Mouse (Mus musculus) hindlimb bud, embryonic 11.5 days (tissue): Measurements from ENCODE around the gene 2900026A02Rik.
A peak's percentile ranks its signal among the peaks of the same experiment; 100 is the strongest.

ENCODE experiments used
- DNase-seq: peaks from one replicate; pipeline ENCODE4 v3.0.0-alpha.2; 2012; ENCODE audit warnings: low read depth, low spot score; ENCODE audit errors: extremely low spot score

2900026A02Rik gene

GRCm38 (mm10) chr5:113101457-113101856 is 119.6 kb downstream of the 2900026A02Rik start:
- no peak for DNase-seq

DNA sequence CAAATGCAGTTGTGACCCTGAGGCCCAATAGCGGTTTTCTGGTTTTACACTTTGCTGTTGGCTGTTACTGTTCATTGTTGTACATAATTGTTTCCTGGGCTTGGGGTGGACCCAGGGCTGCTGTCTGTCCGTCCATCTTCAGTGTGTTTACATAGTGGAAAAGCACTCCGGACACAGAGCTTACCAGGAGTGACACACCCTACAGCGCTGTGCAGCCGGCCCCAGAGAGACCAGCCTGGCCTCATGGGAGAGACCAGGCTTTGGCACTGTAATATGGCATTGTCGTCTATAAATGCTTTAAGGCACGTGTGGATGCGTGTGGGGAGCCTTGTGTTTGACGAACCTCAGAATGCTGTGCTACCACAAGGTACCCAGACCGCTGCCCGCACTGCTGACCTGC is 120.6 kb downstream of the 2900026A02Rik start:
- no peak for DNase-seq

DNA sequence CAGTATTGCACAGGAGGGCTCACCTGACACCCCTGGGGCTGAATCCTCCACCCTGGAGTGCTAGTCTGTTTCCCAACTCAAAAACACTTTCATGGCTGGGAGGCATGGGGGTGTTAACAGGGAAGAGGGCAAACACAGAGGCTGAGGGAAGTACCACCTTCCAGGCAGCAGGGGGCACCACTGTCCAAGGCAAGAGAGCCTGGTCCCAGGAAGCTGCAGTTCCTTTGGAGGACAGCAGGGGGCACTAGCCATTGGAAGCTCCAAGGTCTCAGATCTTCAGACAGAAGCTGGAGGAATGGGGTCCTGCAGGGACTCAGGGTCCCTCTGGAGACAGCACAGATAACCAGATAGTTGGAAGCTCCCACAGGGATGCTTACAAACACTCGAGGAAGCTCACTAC is 121.5 kb downstream of the 2900026A02Rik start:
- DNase-seq: no peak

GRCm38 (mm10) chr5:113097551-113097950 is 123.5 kb downstream of the 2900026A02Rik start:
- no peak for DNase-seq

- DNase-seq: no peak
These were observed 125.6 kb downstream of the 2900026A02Rik start for GRCm38 (mm10) chr5:113095456-113095855.

DNA sequence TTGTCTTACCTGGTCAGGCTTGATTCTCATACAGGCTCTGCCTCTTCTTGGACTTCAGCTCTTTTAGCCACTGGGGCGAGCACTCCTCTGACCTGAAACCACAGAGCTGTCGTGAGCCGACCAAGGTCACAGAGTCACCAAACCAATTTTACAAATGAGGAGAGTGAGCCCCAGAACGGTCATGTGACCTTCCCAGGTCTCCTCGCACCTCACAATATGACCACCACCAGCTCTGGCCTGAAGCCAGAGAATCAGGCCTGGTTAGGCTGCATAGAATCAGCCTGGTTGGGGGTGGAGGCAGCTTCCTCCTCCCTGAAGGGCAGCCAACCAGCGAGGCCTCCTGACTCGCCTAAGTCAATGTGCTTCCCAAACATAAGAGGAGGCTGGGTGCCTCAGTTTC is 128.6 kb downstream of the 2900026A02Rik start:
- no peak for DNase-seq

DNA sequence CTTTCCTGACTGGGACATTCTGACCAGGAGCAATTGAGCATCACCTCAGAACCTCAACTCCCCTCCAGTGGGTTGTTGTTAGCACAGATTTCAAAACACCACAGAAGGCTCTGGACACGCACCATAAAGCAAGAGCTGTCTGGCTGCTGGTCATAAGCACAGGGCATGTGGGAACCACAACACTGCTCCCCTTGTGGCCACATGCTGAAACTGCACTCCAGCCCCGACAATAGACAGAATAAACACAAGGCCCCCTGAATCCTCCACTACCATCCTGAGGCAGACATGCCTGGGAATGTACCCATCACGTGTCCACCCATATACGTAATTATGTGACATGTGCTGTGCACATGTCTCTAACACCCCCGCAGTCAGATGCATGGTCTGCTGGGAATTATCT is 129.9 kb downstream of the 2900026A02Rik start:
- DNase-seq: no peak

DNA sequence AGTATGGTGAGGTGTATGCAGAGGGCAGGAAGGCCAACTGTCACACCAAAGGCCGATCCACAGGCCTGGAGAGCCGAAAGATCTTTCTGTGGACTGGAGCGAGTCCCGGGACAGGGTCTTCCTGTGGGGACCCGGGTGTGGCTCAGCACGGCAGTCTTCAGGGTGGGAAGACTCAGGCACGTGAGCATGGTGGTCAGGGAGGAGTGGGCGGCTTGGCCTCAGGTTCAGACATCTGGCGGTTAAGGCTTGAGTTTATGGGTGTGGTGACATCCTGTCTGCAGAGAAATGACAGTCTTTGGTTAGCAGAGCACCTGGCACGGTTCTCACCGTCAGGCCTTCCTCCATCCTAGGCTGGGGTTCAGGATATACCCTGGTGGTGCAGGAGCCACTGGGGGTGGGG is 130.3 kb downstream of the 2900026A02Rik start:
- no peak for DNase-seq

- DNase-seq: no peak
These were observed 130.9 kb downstream of the 2900026A02Rik start for GRCm38 (mm10) chr5:113090077-113090690.

- no peak for DNase-seq
These were observed 133.6 kb downstream of the 2900026A02Rik start for GRCm38 (mm10) chr5:113087465-113087864.

- no peak for DNase-seq
These were observed 134.0 kb downstream of the 2900026A02Rik start for GRCm38 (mm10) chr5:113086990-113087389.

DNA sequence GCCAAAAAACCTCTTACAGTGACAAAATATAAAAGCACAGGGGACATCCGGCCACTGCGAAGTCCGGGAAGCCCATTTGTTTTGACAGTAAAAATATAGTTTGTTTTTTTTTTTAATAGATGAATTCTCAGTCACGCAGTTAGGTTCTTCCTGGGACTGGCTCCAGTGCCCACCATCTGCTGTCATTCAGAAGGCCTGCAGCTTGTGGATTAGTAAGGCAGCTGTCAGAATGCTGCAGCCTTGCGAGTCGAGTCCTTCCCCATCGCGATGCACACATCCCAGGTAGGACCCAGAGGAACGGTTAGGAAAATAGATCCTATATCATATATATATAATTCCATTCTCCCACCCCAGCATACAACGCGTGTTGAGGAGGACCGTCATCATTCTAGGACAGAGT is 134.6 kb downstream of the 2900026A02Rik start:
- DNase-seq: no peak

DNA sequence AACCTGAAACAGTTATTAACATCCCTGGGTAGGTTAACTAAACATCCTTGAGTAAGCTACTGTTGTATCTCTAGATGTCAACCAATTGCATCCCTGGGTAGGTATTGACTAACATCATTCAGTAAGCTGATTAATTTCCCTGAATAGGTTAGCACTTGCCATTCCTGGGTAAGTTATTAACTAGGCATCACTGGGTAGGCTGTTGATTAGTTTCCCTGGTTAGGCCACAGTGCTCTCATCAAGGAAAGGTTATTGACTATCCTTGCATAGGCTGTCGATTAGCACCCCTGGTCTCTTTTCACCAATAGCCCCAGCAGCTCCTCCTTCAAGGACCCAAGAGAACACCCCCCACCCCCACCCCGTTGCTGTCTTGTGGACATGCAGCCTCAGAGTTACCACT is 135.1 kb downstream of the 2900026A02Rik start:
- no peak for DNase-seq

GRCm38 (mm10) chr5:113084309-113084708 is 136.7 kb downstream of the 2900026A02Rik start:
- no peak for DNase-seq

- no peak for DNase-seq
These were observed 138.5 kb downstream of the 2900026A02Rik start for GRCm38 (mm10) chr5:113082356-113083168.

DNA sequence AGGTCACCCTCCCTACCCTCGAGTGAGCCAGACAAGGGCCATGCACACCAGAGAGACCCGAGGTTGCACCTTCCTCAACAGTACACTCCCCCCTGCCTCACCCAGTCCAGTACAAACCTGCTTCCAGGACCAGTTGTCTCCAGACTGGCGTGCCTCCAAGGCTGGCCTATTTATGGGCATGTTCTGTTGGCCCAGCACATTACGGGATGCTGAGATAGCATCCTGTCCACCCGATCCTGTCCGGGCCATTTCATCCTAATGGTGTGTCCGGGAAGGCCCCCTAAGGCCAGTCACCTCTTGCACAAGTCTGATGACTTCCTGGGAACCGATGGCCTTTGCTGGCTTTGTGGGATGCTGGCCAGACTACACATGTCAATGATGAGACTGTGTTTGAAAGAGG is 139.6 kb downstream of the 2900026A02Rik start, which contains the start of gene Crybb3:
Crybb3 (minus strand) TSS at position 146 of the 400 bp plus-strand sequence.
- DNase-seq: no peak

DNA sequence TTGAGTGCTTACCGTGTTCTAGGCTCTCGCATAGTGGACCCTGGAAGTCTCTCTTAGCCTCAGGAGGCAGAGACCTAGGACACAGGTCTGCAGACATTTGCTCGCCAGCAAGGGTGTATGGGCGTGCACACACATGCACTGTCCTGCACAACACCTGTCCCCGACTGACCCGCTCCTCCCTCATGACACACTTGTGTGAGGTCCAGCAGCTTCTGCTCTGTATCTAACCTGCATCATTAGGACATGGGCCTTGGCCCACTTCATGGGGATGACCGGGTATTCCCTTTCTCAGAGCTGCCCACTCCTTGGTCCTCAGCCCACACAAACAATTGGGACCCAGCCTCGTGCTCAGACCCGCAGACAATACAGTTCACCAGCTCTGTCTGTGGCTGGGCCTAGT is 140.0 kb downstream of the 2900026A02Rik start:
- DNase-seq: no peak

- DNase-seq: no peak
These were observed 141.3 kb downstream of the 2900026A02Rik start for GRCm38 (mm10) chr5:113079783-113080182.

DNA sequence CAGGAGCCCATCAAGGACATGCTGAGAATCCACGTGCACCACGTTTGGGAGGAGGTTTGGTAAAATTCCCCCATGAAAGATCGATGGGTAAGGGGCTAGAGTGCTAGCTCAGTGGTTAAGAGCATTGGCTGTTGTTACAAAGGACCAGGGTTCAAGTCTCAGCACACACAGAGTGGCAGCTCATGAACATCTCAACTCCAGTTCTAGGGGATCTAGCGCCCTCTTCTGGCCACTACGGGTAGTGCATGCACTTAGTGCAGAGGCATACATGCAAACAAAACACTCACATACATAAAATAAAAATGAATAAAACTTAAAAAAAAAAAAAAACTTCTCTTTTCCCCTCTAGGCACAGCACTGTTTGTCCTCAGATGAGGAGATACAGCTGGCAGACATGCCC is 142.3 kb downstream of the 2900026A02Rik start:
- DNase-seq: no peak

- DNase-seq: no peak
These were observed 151.0 kb downstream of the 2900026A02Rik start, which contains the start of gene Crybb2 for GRCm38 (mm10) chr5:113070017-113070416. Gene Crybb2 (minus strand): TSS chr5:113070117.

- DNase-seq: peak; percentile 56
These were observed 166.7 kb downstream of the 2900026A02Rik start for GRCm38 (mm10) chr5:113054308-113054707.

DNA sequence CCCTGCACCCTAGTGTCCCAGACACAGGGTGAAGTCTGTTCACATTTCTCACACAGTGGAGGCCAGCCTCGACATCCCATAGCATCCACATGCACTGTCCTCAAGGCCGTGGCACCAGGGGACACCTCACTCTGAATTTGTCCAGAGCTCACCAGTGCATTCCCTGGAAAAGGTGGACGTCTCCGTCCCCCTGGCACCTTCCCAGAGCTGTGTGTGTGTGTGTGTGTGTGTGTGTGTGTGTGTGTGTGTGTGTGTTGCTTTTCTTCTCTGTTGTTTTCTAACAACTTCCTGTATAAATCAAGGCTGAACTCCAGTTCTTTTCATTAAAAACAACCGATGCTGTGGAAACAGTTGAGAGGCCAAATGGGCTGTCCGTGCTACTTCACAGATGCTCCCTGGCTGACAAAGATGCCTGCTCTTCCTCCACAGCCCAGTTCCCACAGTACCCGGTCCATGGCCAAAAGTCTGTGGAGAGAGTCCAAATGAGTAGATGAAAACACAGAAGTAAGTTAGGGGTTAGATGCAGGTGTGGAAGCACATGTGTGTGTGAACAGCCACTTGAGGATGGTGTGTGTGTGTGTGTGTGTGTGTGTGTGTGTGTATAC is 170.4 kb downstream of the 2900026A02Rik start:
- no peak for DNase-seq
